Mouse (Mus musculus) mouse trophoblast stem cell (cell line): ENCODE measurements around the gene Cyp20a1.

ENCODE experiments used
- in situ Hi-C, 2 experiments: fragments of 300-500 bp; cut with MseI, MboI; formaldehyde crosslinking; loops; 2 replicates in 1 of 2; 3 replicates in 1 of 2; pipeline ENCODE4 v1.15.1; 2025

Gene Cyp20a1

GRCm38 (mm10) chr1:60342808-60343629 lies at the start of gene Cyp20a1:
Gene Cyp20a1, plus strand, starts transcription at chr1:60343323.
- in situ Hi-C loops, result no loop called here

GRCm38 (mm10) chr1:60293921-60294320 lies 49.2 kb upstream of the Cyp20a1 start:
- in situ Hi-C loops, result no loop called here

- in situ Hi-C loops, result no loop called here
Observed at GRCm38 (mm10) chr1:60343630-60344455, 720 bp downstream of the Cyp20a1 start.

GRCm38 (mm10) chr1:60344670-60345069 lies 1.5 kb downstream of the Cyp20a1 start:
- in situ Hi-C loops, result no loop called here

- in situ Hi-C loops, result no loop called here
Observed at GRCm38 (mm10) chr1:60345712-60346111, 2.6 kb downstream of the Cyp20a1 start.

- in situ Hi-C loops, result no loop called here
Observed at GRCm38 (mm10) chr1:60352786-60353185, 9.7 kb downstream of the Cyp20a1 start.

GRCm38 (mm10) chr1:60361626-60362025 lies 18.5 kb downstream of the Cyp20a1 start:
- in situ Hi-C loops, result no loop called here

GRCm38 (mm10) chr1:60376556-60376955 lies 33.4 kb downstream of the Cyp20a1 start:
- in situ Hi-C loops, result no loop called here

GRCm38 (mm10) chr1:60381910-60382309 lies 38.8 kb downstream of the Cyp20a1 start:
- in situ Hi-C loops, result no loop called here

GRCm38 (mm10) chr1:60404848-60405247 lies 61.7 kb downstream of the Cyp20a1 start:
- in situ Hi-C loops, result no loop called here

GRCm38 (mm10) chr1:60408501-60409167 lies 65.5 kb downstream of the Cyp20a1 start:
- in situ Hi-C loops, result no loop called here

- in situ Hi-C loops, result no loop called here
Observed at GRCm38 (mm10) chr1:60409168-60409828, 66.2 kb downstream of the Cyp20a1 start, which contains the start of gene Abi2. Gene Abi2, plus strand, starts transcription at chr1:60409619.

- in situ Hi-C loops, result no loop called here
Observed at GRCm38 (mm10) chr1:60409928-60410817, 67.0 kb downstream of the Cyp20a1 start.

- in situ Hi-C loops, result no loop called here
Observed at GRCm38 (mm10) chr1:60416724-60417123, 73.6 kb downstream of the Cyp20a1 start.

GRCm38 (mm10) chr1:60423882-60424281 lies 80.8 kb downstream of the Cyp20a1 start:
- in situ Hi-C loops, result no loop called here

GRCm38 (mm10) chr1:60428341-60428740 lies 85.2 kb downstream of the Cyp20a1 start:
- in situ Hi-C loops, result no loop called here

- in situ Hi-C loops, result no loop called here
Observed at GRCm38 (mm10) chr1:60428932-60429331, 85.8 kb downstream of the Cyp20a1 start.

GRCm38 (mm10) chr1:60431531-60431930 lies 88.4 kb downstream of the Cyp20a1 start:
- in situ Hi-C loops, result no loop called here

GRCm38 (mm10) chr1:60432497-60432896 lies 89.4 kb downstream of the Cyp20a1 start:
- in situ Hi-C loops, result no loop called here
